Mouse (Mus musculus) heart, embryonic 12.5 days (tissue): Measurements from ENCODE around the gene Gm43552. TPM values are rescaled to one million over a fixed set of nuclear protein-coding genes. Genes with fewer than 3 reads are reported as not detected.
"Not testable (repeated sequence)": the region's sequence is repeated elsewhere in the genome, so short reads cannot be mapped to it uniquely, and the experiment has no call there.

Source experiments
- ATAC-seq: fragments of 200-750 bp; cut with Nextera tagmentation; 2 replicates; pipeline ENCODE4 v1.8.0; 2017; ENCODE audit warnings: moderate TSS enrichment, moderate library complexity; ENCODE audit not compliant: insufficient number of reproducible peaks, low FRiP score
- H3K27ac ChIP-seq: fragments of 300-500 bp; sonication (generic); 2 replicates; pipeline ENCODE4 v1.5.1; 2016; ENCODE audit warnings: mild to moderate bottlenecking, moderate library complexity; ENCODE audit not compliant: poor library complexity, severe bottlenecking
- H3K27me3 ChIP-seq: fragments of 300-500 bp; sonication (generic); replicated peaks from 2 replicates; pipeline ENCODE4 v1.6.1; 2016; ENCODE audit warnings: mild to moderate bottlenecking, moderate library complexity
- H3K36me3 ChIP-seq: fragments of 300-500 bp; sonication (generic); 2 replicates; pipeline ENCODE4 v1.6.1; 2016; ENCODE audit warnings: mild to moderate bottlenecking, moderate library complexity
- H3K4me1 ChIP-seq: fragments of 300-500 bp; sonication (generic); replicated peaks from 2 replicates; pipeline ENCODE4 v1.6.1; 2016; ENCODE audit warnings: mild to moderate bottlenecking
- H3K4me2 ChIP-seq: fragments of 300-500 bp; sonication (generic); 2 replicates; pipeline ENCODE4 v1.6.1; 2016; ENCODE audit warnings: mild to moderate bottlenecking, moderate library complexity
- H3K4me3 ChIP-seq: fragments of 300-500 bp; sonication (generic); 2 replicates; pipeline ENCODE4 v1.5.1; 2016; ENCODE audit warnings: mild to moderate bottlenecking
- H3K9ac ChIP-seq: fragments of 300-500 bp; sonication (generic); 2 replicates; pipeline ENCODE4 v1.6.1; 2016; ENCODE audit warnings: mild to moderate bottlenecking, moderate library complexity
- H3K9me3 ChIP-seq: fragments of 300-500 bp; sonication (generic); replicated peaks from 2 replicates; pipeline ENCODE4 v1.6.1; 2016; ENCODE audit warnings: mild to moderate bottlenecking, moderate library complexity
- WGBS: fragments of 180-500 bp; shearing (Covaris S2); methylation state at CpG from one replicate; pipeline ENCODE4 v1.1.7; 2016; 5-methylcytosine and 5-hydroxymethylcytosine counted together
- polyA plus RNA-seq: library from polyadenylated mRNA; unstranded; fragments of >200 nt; fragmentation: Nextera tagmentation; extraction: Ambion mirVana; gene quantifications from 2 replicates; pipeline ENCODE4 v1.2.1, GENCODE M21; 2016

Gene Gm43552
- polyA plus RNA-seq, 1 experiment from 2014 or later = not detected

DNA sequence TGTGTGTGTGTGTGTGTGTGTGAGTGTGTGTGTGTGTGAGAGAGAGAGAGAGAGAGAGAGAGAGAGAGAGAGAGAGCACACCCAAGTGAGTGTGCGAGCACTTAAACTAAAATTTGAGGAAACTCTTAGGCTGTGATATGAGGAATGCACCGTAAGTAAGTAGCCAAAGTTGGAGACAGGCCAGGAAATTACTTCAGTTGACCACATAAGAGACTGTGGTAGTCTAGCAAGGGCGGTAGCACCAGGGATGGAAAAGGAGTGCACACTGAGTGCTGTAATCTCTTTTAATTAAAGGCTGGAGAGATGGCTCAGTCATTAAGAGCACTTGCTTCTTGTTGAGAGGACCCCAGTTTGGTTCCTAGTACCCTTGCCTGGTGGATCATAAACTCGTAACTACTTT, 2.8 kb downstream of the Gm43552 start:
- peaks cover 43% of the 10 kb centered on the region for H3K4me1 ChIP-seq
- H3K9me3 ChIP-seq = no peaks in the 10 kb centered on the region
- WGBS = 50% methylated on average over 4 of the region's 4 CpGs
- H3K27me3 ChIP-seq = no peaks in the 10 kb centered on the region
- H3K36me3 ChIP-seq = peaks cover 9% of the 10 kb centered on the region; the same call in 1 of the 2 replicates
- H3K4me3 ChIP-seq = no peak overlapping the region
- H3K4me2 ChIP-seq = 0 out of 2 replicates have a peak overlapping the region, but pooled peaks have one; percentile 6
- no peak overlapping the region for H3K9ac ChIP-seq
- H3K27ac ChIP-seq = peak overlapping the region; percentile 36
- ATAC-seq = no peak

GRCm38 (mm10) chr5:65488725-65489124, 3.9 kb downstream of the Gm43552 start:
- Histone ChIP-seq H3K36me3 (peaks cover 9% of the 10 kb centered on the region; the same call in 1 of the 2 replicates), H3K9ac (no peak overlapping the region), H3K27ac (no peak overlapping the region), H3K9me3 (no peaks in the 10 kb centered on the region), H3K4me3 (no peak overlapping the region), H3K27me3 (no peaks in the 10 kb centered on the region), H3K4me1 (peaks cover 49% of the 10 kb centered on the region), H3K4me2 (no peak overlapping the region)
- ATAC-seq = no peak
- 77% methylated on average over 7 of the region's 7 CpGs for WGBS

DNA sequence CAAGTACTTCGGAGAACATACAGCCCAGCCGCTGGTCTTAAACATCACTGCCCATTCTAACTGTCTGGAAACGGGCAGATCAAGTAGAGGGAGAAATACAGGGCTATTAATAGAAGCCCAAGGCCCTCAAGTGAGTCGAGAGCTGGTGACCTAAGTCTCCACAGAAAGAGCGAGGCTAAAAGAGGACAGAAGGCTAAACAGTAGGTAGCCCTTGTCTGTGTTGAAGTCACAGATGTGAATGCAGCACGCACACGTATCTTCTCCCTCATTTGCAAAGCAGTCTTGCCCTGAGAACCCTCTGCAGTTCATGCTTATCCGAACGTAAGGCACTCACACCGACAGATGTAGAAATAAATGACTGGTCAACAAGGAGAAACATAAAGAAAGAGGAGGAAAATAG, 5.3 kb downstream of the Gm43552 start:
- WGBS = 44% methylated on average over 10 of the region's 10 CpGs
- Histone ChIP-seq H3K4me1 (peaks cover 51% of the 10 kb centered on the region), H3K27ac (peak overlapping the region; percentile 96), H3K27me3 (no peaks in the 10 kb centered on the region), H3K4me2 (peak overlapping the region; percentile 43), H3K4me3 (no peak overlapping the region), H3K9me3 (no peaks in the 10 kb centered on the region), H3K36me3 (peaks cover 9% of the 10 kb centered on the region; the same call in 1 of the 2 replicates), H3K9ac (peak overlapping the region; percentile 21; the same call in 1 of the 2 replicates)
- no peak for ATAC-seq

- H3K9me3 ChIP-seq = no peaks in the 10 kb centered on the region
- 77% methylated on average over 2 of the region's 2 CpGs for WGBS
- H3K4me1 ChIP-seq = peaks cover 50% of the 10 kb centered on the region
- no peak overlapping the region for H3K4me2 ChIP-seq
- ATAC-seq = no peak
- no peak overlapping the region for H3K4me3 ChIP-seq
- no peak overlapping the region for H3K9ac ChIP-seq
- H3K36me3 ChIP-seq = peaks cover 11% of the 10 kb centered on the region; the same call in 1 of the 2 replicates
- H3K27me3 ChIP-seq = no peaks in the 10 kb centered on the region
- no peak overlapping the region for H3K27ac ChIP-seq
Observed at GRCm38 (mm10) chr5:65486514-65486913, 6.1 kb downstream of the Gm43552 start.

DNA sequence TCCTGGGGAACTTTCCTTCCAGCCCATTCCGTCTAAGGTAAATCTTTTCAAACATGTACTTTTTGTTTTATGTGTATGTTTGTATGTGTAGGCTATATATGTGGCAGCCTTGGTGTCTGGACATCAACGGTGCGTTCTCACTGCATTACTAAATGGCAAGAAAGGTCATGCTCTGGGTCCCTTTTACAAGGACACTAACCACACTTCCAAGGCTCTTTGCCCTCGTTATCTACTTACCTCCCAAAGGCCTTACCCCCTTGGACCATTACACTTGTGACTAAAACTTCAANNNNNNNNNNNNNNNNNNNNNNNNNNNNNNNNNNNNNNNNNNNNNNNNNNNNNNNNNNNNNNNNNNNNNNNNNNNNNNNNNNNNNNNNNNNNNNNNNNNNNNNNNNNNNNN, 9.6 kb downstream of the Gm43552 start:
- H3K27me3 ChIP-seq = no peaks in the 10 kb centered on the region
- ATAC-seq = no peak
- 0 out of 2 replicates have a peak, but pooled peaks cover 2% of the 10 kb centered on the region for H3K36me3 ChIP-seq
- H3K9ac ChIP-seq = no peak overlapping the region
- H3K27ac ChIP-seq = no peak overlapping the region
- no peaks in the 10 kb centered on the region for H3K9me3 ChIP-seq
- H3K4me3 ChIP-seq = no peak overlapping the region
- H3K4me1 ChIP-seq = peaks cover 34% of the 10 kb centered on the region
- H3K4me2 ChIP-seq = no peak overlapping the region
- WGBS = 83% methylated on average over 4 of the region's 4 CpGs

- Histone ChIP-seq H3K4me3 (no peak overlapping the region), H3K4me2 (no peak overlapping the region), H3K9ac (no peak overlapping the region), H3K27me3 (no peaks in the 10 kb centered on the region), H3K4me1 (peaks cover 26% of the 10 kb centered on the region), H3K36me3 (peaks cover 2% of the 10 kb centered on the region; the same call in 1 of the 2 replicates), H3K27ac (peak overlapping the region; percentile 81), H3K9me3 (no peaks in the 10 kb centered on the region)
- no peak for ATAC-seq
- WGBS = 13% methylated on average over 4 of the region's 4 CpGs
Observed at GRCm38 (mm10) chr5:65480511-65480910, 12.1 kb downstream of the Gm43552 start.

DNA sequence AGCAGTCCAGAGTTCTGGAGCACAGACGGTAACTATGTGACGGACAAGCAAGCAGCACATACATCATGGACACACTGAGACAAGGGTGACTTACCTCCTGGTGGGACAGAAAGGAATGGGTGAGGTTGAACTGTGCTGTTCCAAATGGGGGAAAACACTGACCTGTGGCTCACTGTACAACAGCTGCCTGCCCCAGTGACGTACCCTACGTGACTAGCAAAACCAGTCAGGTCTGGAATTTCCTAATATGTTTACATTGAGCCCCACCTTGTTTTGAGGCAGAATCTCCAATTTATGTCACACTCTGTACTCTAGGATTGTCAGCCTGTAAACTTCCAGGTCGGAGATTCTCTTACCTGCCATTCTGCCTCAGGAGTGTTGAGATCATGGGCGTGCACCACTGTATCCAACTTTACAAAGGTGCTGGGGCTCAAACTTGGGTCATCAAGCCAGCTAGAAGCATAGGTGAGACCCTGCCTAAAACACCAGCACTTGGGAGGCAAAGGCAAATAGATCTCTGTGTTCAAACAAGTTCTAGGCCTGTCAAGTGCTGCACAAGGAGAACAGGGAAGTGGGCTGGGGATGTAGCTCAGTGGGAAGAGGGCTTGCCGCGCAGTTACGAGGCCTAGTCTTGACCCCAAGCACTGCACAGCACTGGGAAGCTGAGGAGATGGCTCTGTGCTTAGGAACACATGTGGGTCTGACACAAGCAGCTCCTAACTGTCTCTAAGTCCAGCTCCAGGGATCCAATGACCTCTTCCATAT, 12.8 kb downstream of the Gm43552 start:
- Histone ChIP-seq H3K9ac (no peak overlapping the region), H3K36me3 (peaks cover 2% of the 10 kb centered on the region; the same call in 1 of the 2 replicates), H3K4me1 (peaks cover 26% of the 10 kb centered on the region), H3K9me3 (no peaks in the 10 kb centered on the region), H3K27me3 (no peaks in the 10 kb centered on the region), H3K27ac (peak overlapping the region; percentile 81), H3K4me2 (no peak overlapping the region), H3K4me3 (no peak overlapping the region)
- 89% methylated on average over 9 of the region's 9 CpGs for WGBS
- no peak for ATAC-seq

GRCm38 (mm10) chr5:65478224-65478623, 14.4 kb downstream of the Gm43552 start:
- no peaks in the 10 kb centered on the region for H3K9me3 ChIP-seq
- H3K27ac ChIP-seq = no peak overlapping the region
- no peak overlapping the region for H3K4me2 ChIP-seq
- H3K9ac ChIP-seq = no peak overlapping the region
- H3K4me1 ChIP-seq = peaks cover 15% of the 10 kb centered on the region
- no peak for ATAC-seq
- H3K4me3 ChIP-seq = no peak overlapping the region
- H3K27me3 ChIP-seq = no peaks in the 10 kb centered on the region
- H3K36me3 ChIP-seq = peaks cover 2% of the 10 kb centered on the region; the same call in 1 of the 2 replicates
- WGBS = 74% methylated on average over 4 of the region's 4 CpGs

DNA sequence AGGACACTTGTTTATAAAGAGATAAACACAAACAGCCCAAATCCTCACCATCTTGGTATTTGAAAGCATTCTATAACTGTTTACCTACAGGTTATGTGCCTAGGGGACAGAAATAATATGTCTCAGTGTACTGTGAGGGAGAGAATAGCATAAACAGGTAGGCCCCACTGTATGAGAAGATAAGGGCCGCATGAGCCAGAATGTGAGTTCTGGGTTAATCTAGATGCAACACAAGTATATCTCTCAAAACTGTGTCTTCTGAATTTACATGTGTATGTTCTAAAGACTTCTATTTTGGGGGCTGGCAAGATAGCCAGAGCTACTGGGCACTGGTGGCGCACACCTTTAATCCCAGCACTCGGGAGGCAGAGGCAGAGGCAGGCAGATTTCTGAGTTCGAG, 15.9 kb downstream of the Gm43552 start:
- not testable (repeated sequence) for ATAC-seq
- 85% methylated on average over 4 of the region's 4 CpGs for WGBS

GRCm38 (mm10) chr5:65475806-65476205, 16.8 kb downstream of the Gm43552 start:
- ATAC-seq = no peak
- H3K27ac ChIP-seq = no peak overlapping the region
- H3K4me3 ChIP-seq = no peak overlapping the region
- WGBS = 72% methylated on average over 2 of the region's 2 CpGs
- no peaks in the 10 kb centered on the region for H3K27me3 ChIP-seq
- no peak overlapping the region for H3K4me2 ChIP-seq
- H3K4me1 ChIP-seq = peaks cover 14% of the 10 kb centered on the region
- H3K9ac ChIP-seq = no peak overlapping the region
- peaks cover 3% of the 10 kb centered on the region for H3K36me3 ChIP-seq
- no peaks in the 10 kb centered on the region for H3K9me3 ChIP-seq

More for the DNA sequence above, 15.9 kb downstream of the Gm43552 start:
- H3K9me3 ChIP-seq, H3K36me3 ChIP-seq, H3K27ac ChIP-seq, H3K4me3 ChIP-seq, H3K4me2 ChIP-seq, H3K27me3 ChIP-seq, H3K9ac ChIP-seq: not testable (repeated sequence)
- H3K4me1 ChIP-seq = peaks cover 14% of the 10 kb centered on the region

GRCm38 (mm10) chr5:65469766-65470165, 22.9 kb downstream of the Gm43552 start:
- Histone ChIP-seq H3K4me3 (no peak overlapping the region), H3K36me3 (peaks cover 41% of the 10 kb centered on the region), H3K9me3 (no peaks in the 10 kb centered on the region; the same call in 1 of the 2 replicates), H3K27ac (no peak overlapping the region), H3K27me3 (no peaks in the 10 kb centered on the region), H3K4me2 (no peak overlapping the region), H3K9ac (no peak overlapping the region), H3K4me1 (no peaks in the 10 kb centered on the region)
- no peak for ATAC-seq
- WGBS = 89% methylated on average over 6 of the region's 6 CpGs
